Mouse (Mus musculus): ENCODE data around the gene Mrps15.
"Not testable (repeated sequence)": the region's sequence is repeated elsewhere in the genome, so short reads cannot be mapped to it uniquely, and the experiment has no call there.

- not testable (repeated sequence) for TF ChIP-seq ZC3H11A (IDR thresholded peaks at IDR 0.05; ENCODE audit: borderline replicate concordance, low read depth, low read length); MAFK (IDR thresholded peaks at IDR 0.05; ENCODE audit: insufficient read depth, low read depth, low read length); CHD2 (IDR thresholded peaks at IDR 0.05; ENCODE audit: low read depth, low read length); ZNF384 (IDR thresholded peaks at IDR 0.05; ENCODE audit: low read depth, low read length); HCFC1 (IDR thresholded peaks at IDR 0.05; ENCODE audit: borderline replicate concordance, insufficient read depth, low read length)
Measured at GRCm38 (mm10) chr4:126095622-126096430, 49.1 kb downstream of the Mrps15 start.

Measured in ES-E14 (cell line).